Mouse (Mus musculus): ENCODE results near the gene Sync. TPM values are rescaled to one million over a fixed set of nuclear protein-coding genes. Genes with fewer than 3 reads are reported as not detected.

Sync gene
- total RNA-seq, 2 experiments from 2014 or later: 11.4 to 12.5 TPM

GRCm38 (mm10) chr4:129299121-129299520 is 11.7 kb downstream of the Sync start:
- DNase-seq: no peak
- intact Hi-C loops (cut with DNase I): no loop called here

GRCm38 (mm10) chr4:129303401-129303800 is 16.0 kb downstream of the Sync start:
- DNase-seq: no peak
- intact Hi-C loops (cut with DNase I): no loop called here

GRCm38 (mm10) chr4:129303816-129304215 is 16.4 kb downstream of the Sync start:
- intact Hi-C loops (cut with DNase I): no loop called here

GRCm38 (mm10) chr4:129304306-129304705 is 16.9 kb downstream of the Sync start:
- DNase-seq: no peak
- intact Hi-C loops (cut with DNase I): no loop called here

More at GRCm38 (mm10) chr4:129303816-129304215, 16.4 kb downstream of the Sync start:
- no peak for DNase-seq

GRCm38 (mm10) chr4:129307936-129308335 is 20.5 kb downstream of the Sync start:
- intact Hi-C loops (cut with DNase I): no loop called here
- DNase-seq: no peak

- no peak for DNase-seq
- intact Hi-C loops (cut with DNase I): no loop called here
Observed at GRCm38 (mm10) chr4:129313886-129314285, 26.5 kb downstream of the Sync start.

GRCm38 (mm10) chr4:129320876-129321275 is 33.5 kb downstream of the Sync start:
- intact Hi-C loops (cut with DNase I): no loop called here
- no peak for DNase-seq

- no peak for DNase-seq
- intact Hi-C loops (cut with DNase I): no loop called here
Observed at GRCm38 (mm10) chr4:129322042-129322441, 34.6 kb downstream of the Sync start.

GRCm38 (mm10) chr4:129323491-129323890 is 36.1 kb downstream of the Sync start:
- intact Hi-C loops (cut with DNase I): no loop called here
- DNase-seq: no peak

- intact Hi-C loops (cut with DNase I): no loop called here
- DNase-seq: no peak
Observed at GRCm38 (mm10) chr4:129324756-129325155, 37.3 kb downstream of the Sync start.

- DNase-seq: no peak
- intact Hi-C loops (cut with DNase I): no loop called here
Observed at GRCm38 (mm10) chr4:129326191-129326590, 38.8 kb downstream of the Sync start.

GRCm38 (mm10) chr4:129332846-129333245 is 45.4 kb downstream of the Sync start:
- intact Hi-C loops (cut with DNase I): no loop called here
- no peak for DNase-seq

- intact Hi-C loops (cut with DNase I): loop anchor here (5.0 kb wide), 1 partner anchor 273 kb away; no protein-coding TSS in a partner anchor
- no peak for DNase-seq
Observed at GRCm38 (mm10) chr4:129334677-129335215, 47.3 kb downstream of the Sync start.

GRCm38 (mm10) chr4:129335216-129336074 is 48.0 kb downstream of the Sync start, which contains the start of the genes Rbbp4 and Zbtb8os:
TSS of gene Rbbp4 (minus strand) at chr4:129335370.
TSS of gene Zbtb8os (plus strand) at chr4:129335695.
- peak; percentile 96 for DNase-seq
- intact Hi-C loops (cut with DNase I): loop anchor here (5.0 kb wide), 1 partner anchor 272 kb away; no protein-coding TSS in a partner anchor

GRCm38 (mm10) chr4:129336291-129336690 is 48.9 kb downstream of the Sync start:
- intact Hi-C loops (cut with DNase I): loop anchor here (5.0 kb wide), 1 partner anchor 271 kb away; no protein-coding TSS in a partner anchor
- DNase-seq: no peak

- DNase-seq: no peak
- intact Hi-C loops (cut with DNase I): loop anchor here (5.0 kb wide), 1 partner anchor 268 kb away; no protein-coding TSS in a partner anchor
Observed at GRCm38 (mm10) chr4:129339743-129340142, 52.3 kb downstream of the Sync start.

- intact Hi-C loops (cut with DNase I): no loop called here
- DNase-seq: no peak
Observed at GRCm38 (mm10) chr4:129341888-129342287, 54.5 kb downstream of the Sync start.

- no peak for DNase-seq
- intact Hi-C loops (cut with DNase I): no loop called here
Observed at GRCm38 (mm10) chr4:129342705-129343104, 55.3 kb downstream of the Sync start.

- DNase-seq: peak; percentile 19 to 21
- intact Hi-C loops (cut with DNase I): no loop called here
Observed at GRCm38 (mm10) chr4:129346481-129347154, 59.2 kb downstream of the Sync start.

- intact Hi-C loops (cut with DNase I): loop anchor here (1.0 kb wide), 1 partner anchor 105 kb away; no protein-coding TSS in a partner anchor
- DNase-seq: peak; percentile 77 to 86
Observed at GRCm38 (mm10) chr4:129350644-129351043, 63.2 kb downstream of the Sync start.

GRCm38 (mm10) chr4:129351111-129351510 is 63.7 kb downstream of the Sync start:
- no peak for DNase-seq
- intact Hi-C loops (cut with DNase I): no loop called here
